Mouse (Mus musculus) right cerebral cortex, postnatal 36 days (tissue): ENCODE measurements around the gene Ccr9.
A peak's percentile ranks its signal among the peaks of the same experiment; 100 is the strongest.
"Not testable (repeated sequence)": the region's sequence is repeated elsewhere in the genome, so short reads cannot be mapped to it uniquely, and the experiment has no call there.

Experiments used
- DNase-seq, 2 experiments: peaks; one replicate each; pipeline ENCODE4 v3.0.0; 2022; ENCODE audit warnings: low spot score in 2 of 2, mixed read lengths in 1 of 2

Ccr9 gene

GRCm38 (mm10) chr9:123716301-123716700, 38.1 kb downstream of the Ccr9 start:
- no peak for DNase-seq

- DNase-seq, result peak; percentile 97 to 98
Measured at GRCm38 (mm10) chr9:123717186-123718008, 39.2 kb downstream of the Ccr9 start, which contains the start of gene Lztfl1. TSS of gene Lztfl1 (minus strand) at chr9:123717697.

GRCm38 (mm10) chr9:123722737-123723493, 44.7 kb downstream of the Ccr9 start:
- no peak for DNase-seq

GRCm38 (mm10) chr9:123731271-123731670, 53.0 kb downstream of the Ccr9 start:
- DNase-seq, result no peak

- no peak for DNase-seq
Measured at GRCm38 (mm10) chr9:123734133-123734532, 55.9 kb downstream of the Ccr9 start.

GRCm38 (mm10) chr9:123740799-123741198, 62.6 kb downstream of the Ccr9 start:
- no peak for DNase-seq

GRCm38 (mm10) chr9:123749687-123750086, 71.4 kb downstream of the Ccr9 start:
- DNase-seq, result not testable (repeated sequence)

GRCm38 (mm10) chr9:123754333-123754732, 76.1 kb downstream of the Ccr9 start:
- no peak for DNase-seq

- DNase-seq, result no peak
Measured at GRCm38 (mm10) chr9:123756752-123757151, 78.5 kb downstream of the Ccr9 start.

- DNase-seq, result no peak
Measured at GRCm38 (mm10) chr9:123757326-123757725, 79.1 kb downstream of the Ccr9 start.

- DNase-seq, result no peak
Measured at GRCm38 (mm10) chr9:123758156-123758555, 79.9 kb downstream of the Ccr9 start.

GRCm38 (mm10) chr9:123758645-123759044, 80.4 kb downstream of the Ccr9 start:
- no peak for DNase-seq

GRCm38 (mm10) chr9:123760806-123761205, 82.6 kb downstream of the Ccr9 start:
- DNase-seq, result no peak

GRCm38 (mm10) chr9:123762886-123763285, 84.6 kb downstream of the Ccr9 start:
- no peak for DNase-seq

GRCm38 (mm10) chr9:123763771-123764170, 85.5 kb downstream of the Ccr9 start:
- no peak for DNase-seq

- no peak for DNase-seq
Measured at GRCm38 (mm10) chr9:123766996-123767395, 88.8 kb downstream of the Ccr9 start.

- DNase-seq, result no peak
Measured at GRCm38 (mm10) chr9:123768443-123768842, 90.2 kb downstream of the Ccr9 start.

- DNase-seq, result no peak
Measured at GRCm38 (mm10) chr9:123769532-123769931, 91.3 kb downstream of the Ccr9 start.

- DNase-seq, result not testable (repeated sequence)
Measured at GRCm38 (mm10) chr9:123773299-123773698, 95.1 kb downstream of the Ccr9 start.

- DNase-seq, result peak; percentile 18 to 22
Measured at GRCm38 (mm10) chr9:123788855-123789529, 110.8 kb downstream of the Ccr9 start.

GRCm38 (mm10) chr9:123796174-123796573, 117.9 kb downstream of the Ccr9 start:
- DNase-seq, result peak; percentile 10 to 25

GRCm38 (mm10) chr9:123801527-123801926, 123.3 kb downstream of the Ccr9 start:
- no peak for DNase-seq
